Mouse (Mus musculus) ES-E14 (cell line): ENCODE results near the gene Tmem40. TPM values are rescaled to one million over a fixed set of nuclear protein-coding genes. Genes with fewer than 3 reads are reported as not detected.
A peak's percentile ranks its signal among the peaks of the same experiment; 100 is the strongest.

Source experiments
- DNase-seq: peaks from one replicate; pipeline ENCODE4 v3.0.0-alpha.2; 2013; ENCODE audit warnings: low read depth, low spot score
- H3K27ac ChIP-seq: 2 replicates; pipeline ENCODE4 v1.5.1; 2012; ENCODE audit warnings: low read depth, mild to moderate bottlenecking, low read length, moderate library complexity, mixed read lengths; ENCODE audit not compliant: poor library complexity, insufficient read depth, severe bottlenecking
- H3K36me3 ChIP-seq: 2 replicates; pipeline ENCODE4 v1.6.1; 2012; ENCODE audit warnings: mild to moderate bottlenecking, low read length, moderate library complexity, mixed read lengths; ENCODE audit not compliant: control insufficient read depth, poor library complexity, insufficient read depth, severe bottlenecking
- H3K4me1 ChIP-seq, 2 experiments: fragments of 150-350 bp in 1 of 2; sonication (generic) in 1 of 2; 2 replicates each; pipeline ENCODE4 v1.6.1; 2012; ENCODE audit warnings: low read length in 2 of 2, mild to moderate bottlenecking in 1 of 2, mixed read lengths in 1 of 2; ENCODE audit not compliant: control insufficient read depth in 2 of 2, insufficient read depth in 2 of 2, poor library complexity in 1 of 2
- H3K4me3 ChIP-seq, 2 experiments: fragments of 150-350 bp in 1 of 2; sonication (generic) in 1 of 2; 2 replicates each; pipeline ENCODE4 v1.5.1; 2012; ENCODE audit warnings: low read length in 2 of 2, low read depth in 1 of 2, mild to moderate bottlenecking in 1 of 2, mixed read lengths in 1 of 2; ENCODE audit not compliant: insufficient read depth in 1 of 2, poor library complexity in 1 of 2, severe bottlenecking in 1 of 2
- H3K9ac ChIP-seq: 2 replicates; pipeline ENCODE4 v1.6.1; 2012; ENCODE audit warnings: low read depth, mild to moderate bottlenecking, low read length, mixed read lengths; ENCODE audit not compliant: poor library complexity, insufficient read depth, severe bottlenecking
- H3K9me3 ChIP-seq: fragments of 150-350 bp; sonication (generic); 2 replicates; pipeline ENCODE4 v1.6.1; 2012; ENCODE audit warnings: low read depth, mild to moderate bottlenecking, low read length; ENCODE audit not compliant: control insufficient read depth, insufficient read depth
- CHD2 ChIP-seq: IDR thresholded peaks from 2 replicates; pipeline ENCODE4 v1.6.1; 2014; ENCODE audit warnings: mild to moderate bottlenecking, low read depth, low read length, inconsistent platforms
- HCFC1 ChIP-seq: IDR thresholded peaks from 2 replicates; pipeline ENCODE4 v1.6.1; 2012; ENCODE audit warnings: low read length, inconsistent platforms, borderline replicate concordance; ENCODE audit not compliant: insufficient read depth
- MAFK ChIP-seq: IDR thresholded peaks from 2 replicates; pipeline ENCODE4 v1.6.1; 2014; ENCODE audit warnings: mild to moderate bottlenecking, low read depth, low read length, inconsistent platforms; ENCODE audit not compliant: insufficient read depth
- ZC3H11A ChIP-seq: IDR thresholded peaks from 2 replicates; pipeline ENCODE4 v1.6.1; 2012; ENCODE audit warnings: low read depth, mild to moderate bottlenecking, inconsistent platforms, low read length, borderline replicate concordance
- ZNF384 ChIP-seq: IDR thresholded peaks from 2 replicates; pipeline ENCODE4 v1.6.1; 2012; ENCODE audit warnings: low read depth, low read length, inconsistent platforms
- in situ Hi-C, 2 experiments: fragments of 600-800 bp; cut with MboI; formaldehyde crosslinking; loops; one replicate each; pipeline ENCODE4 v1.15.1; 2025; ENCODE audit warnings: low sequenced_read_pairs in 2 of 2, inconsistent platforms in 1 of 2; ENCODE audit not compliant: unreplicated experiment in 2 of 2
- total RNA-seq: library from RNA; depleted of rRNA; stranded (reverse); fragments of 300-350 nt; gene quantifications from 2 replicates; pipeline ENCODE4 v1.2.3, GENCODE M21; 2012

Gene Tmem40
- total RNA-seq, 1 experiment: 21.9 TPM

DNA sequence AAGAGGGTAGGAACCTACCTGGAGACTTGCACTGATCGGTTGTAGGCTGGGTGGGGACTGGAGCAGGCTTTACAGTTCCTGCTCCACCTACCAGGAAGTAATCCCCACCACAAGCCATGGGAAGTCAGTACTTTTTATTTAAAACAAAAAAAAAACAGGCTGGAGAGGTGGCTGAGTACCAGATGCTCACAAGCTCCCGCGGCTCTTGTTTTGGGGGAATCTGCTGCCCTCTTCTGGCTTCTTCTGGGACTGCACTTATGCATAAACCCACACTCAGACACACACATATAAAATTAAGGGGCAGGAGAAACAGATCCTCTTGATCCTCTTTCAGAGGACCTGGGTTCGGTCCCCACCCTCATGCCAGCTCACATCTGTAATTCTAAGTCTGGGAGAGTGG, 27.3 kb downstream of the Tmem40 start:
- no peaks in the 10 kb centered on the region for H3K9me3 ChIP-seq
- in situ Hi-C loops: no loop called here
- DNase-seq: peak; percentile 71
- H3K36me3 ChIP-seq: no peaks in the 10 kb centered on the region
- 0 out of 2 replicates have a peak overlapping the region, but pooled peaks have one; percentile 0 for H3K27ac ChIP-seq
- TF ChIP-seq ZNF384 (peak; percentile 68), CHD2 (no peak), ZC3H11A (0 out of 2 replicates have a peak, but pooled peaks have one; percentile 49), HCFC1 (no peak), MAFK (no peak)
- no peak overlapping the region for H3K9ac ChIP-seq
- H3K4me1 ChIP-seq: peaks cover 0 to 9% of the 10 kb centered on the region in 2 experiments; a peak in 2 of 4 replicates
- no peak overlapping the region for H3K4me3 ChIP-seq

DNA sequence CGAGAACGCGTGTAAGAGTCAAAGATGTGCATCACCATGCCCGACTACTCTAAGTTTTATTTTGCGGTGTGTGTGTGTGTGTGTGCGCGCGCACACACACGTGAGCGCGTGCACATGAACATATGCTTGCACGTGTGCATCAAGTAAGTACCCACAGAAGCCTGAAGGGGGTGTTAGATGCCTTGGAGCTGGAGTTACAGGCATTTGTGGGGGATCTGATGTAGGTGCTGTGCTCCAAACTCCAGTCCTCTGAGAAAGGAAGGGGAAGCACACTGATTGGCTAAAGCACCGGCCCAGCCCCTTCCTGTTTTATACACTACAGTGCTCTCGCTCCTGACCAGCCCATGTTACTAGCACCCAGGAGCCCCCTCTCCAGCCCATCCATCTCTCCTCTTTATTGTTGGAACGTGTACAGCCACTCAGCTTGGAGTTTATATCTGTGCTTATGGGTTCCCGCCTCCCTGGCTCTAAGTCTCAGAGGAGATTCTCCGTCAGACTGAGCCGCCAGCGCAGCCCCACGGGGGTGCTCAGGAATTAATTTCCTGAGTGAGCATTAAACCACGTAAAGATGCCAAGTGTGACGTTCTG, 29.8 kb downstream of the Tmem40 start:
- Histone ChIP-seq H3K4me3 (peak overlapping the region; percentile 34 to 39), H3K9ac (peak overlapping the region; percentile 62; the same call in 1 of the 2 replicates), H3K9me3 (no peaks in the 10 kb centered on the region), H3K36me3 (no peaks in the 10 kb centered on the region), H3K4me1 (peaks cover 0 to 11% of the 10 kb centered on the region in 2 experiments; a peak in 1 of 4 replicates), H3K27ac (peak overlapping the region; percentile 58; the same call in 1 of the 2 replicates)
- no peak for TF ChIP-seq CHD2
- TF ChIP-seq MAFK: no peak
- TF ChIP-seq HCFC1: no peak
- TF ChIP-seq ZNF384: no peak
- no peak for TF ChIP-seq ZC3H11A
- in situ Hi-C loops: no loop called here
- no peak for DNase-seq

DNA sequence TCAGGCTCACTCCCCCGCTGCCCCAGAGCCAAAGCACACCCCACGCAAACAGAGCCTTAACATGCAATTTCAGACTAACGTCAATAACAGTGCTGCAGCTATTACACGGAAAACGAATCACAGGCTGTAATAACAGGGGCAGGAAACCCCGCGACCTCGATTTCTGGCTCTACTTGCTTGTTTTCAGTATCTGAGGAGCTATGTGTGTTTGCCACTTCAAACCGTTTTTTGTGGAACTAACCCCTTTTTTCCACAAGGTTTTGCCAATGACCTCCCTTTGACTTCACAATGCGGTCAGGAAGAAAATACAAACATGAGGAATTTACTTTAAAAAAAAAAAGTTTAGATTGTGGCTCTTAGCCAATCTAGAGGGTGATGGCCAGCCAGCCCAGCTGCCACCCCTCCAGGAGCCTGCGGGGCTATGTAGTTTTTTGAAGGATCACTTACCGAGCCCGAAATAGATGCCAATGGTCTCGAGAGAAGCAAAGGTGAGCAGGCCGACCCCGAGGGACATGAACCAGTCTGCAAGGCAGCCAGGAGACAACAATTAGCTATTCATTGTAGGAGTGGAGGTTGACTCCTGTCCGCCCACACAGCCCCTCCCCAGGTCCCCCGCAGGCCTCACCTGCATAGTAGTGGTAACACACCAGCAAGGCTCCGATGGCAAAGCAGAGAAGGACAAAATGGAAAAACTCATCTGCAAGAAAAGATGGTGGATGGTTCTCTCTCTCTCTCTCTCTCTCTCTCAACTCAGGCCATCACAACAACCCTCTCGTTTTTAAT, 31.5 kb downstream of the Tmem40 start:
- H3K4me1 ChIP-seq: peaks cover 0 to 11% of the 10 kb centered on the region in 2 experiments; a peak in 1 of 4 replicates
- peak overlapping the region; percentile 85 for H3K27ac ChIP-seq
- no peaks in the 10 kb centered on the region for H3K36me3 ChIP-seq
- in situ Hi-C loops: no loop called here
- H3K9me3 ChIP-seq: no peaks in the 10 kb centered on the region
- DNase-seq: no peak
- TF ChIP-seq MAFK (no peak), ZC3H11A (no peak), ZNF384 (no peak), CHD2 (no peak), HCFC1 (no peak)
- peak overlapping the region; percentile 66 for H3K9ac ChIP-seq
- H3K4me3 ChIP-seq: peak overlapping the region; percentile 44 to 60

DNA sequence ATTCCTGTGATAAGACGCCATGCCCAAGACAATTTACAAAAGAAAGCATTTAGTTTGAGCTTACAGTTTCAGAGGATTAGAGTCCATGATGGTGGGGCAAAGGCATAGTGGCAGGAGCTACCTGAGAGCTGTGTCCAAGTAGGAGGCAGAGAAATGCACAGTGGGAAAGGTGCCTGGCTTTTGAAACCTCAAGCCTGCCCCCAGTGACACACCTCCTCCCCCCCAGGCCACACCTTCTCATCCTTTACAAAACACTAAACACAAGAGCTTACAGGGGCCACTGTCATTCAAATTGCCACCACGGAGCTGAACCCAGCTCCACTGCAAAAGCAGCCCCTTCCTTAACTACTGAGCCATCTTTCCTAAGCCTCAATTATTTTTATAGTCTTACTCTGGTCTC, 34.6 kb downstream of the Tmem40 start:
- Histone ChIP-seq H3K4me1 (peaks cover 0 to 11% of the 10 kb centered on the region in 2 experiments; a peak in 1 of 4 replicates), H3K4me3 (no peak overlapping the region), H3K27ac (no peak overlapping the region), H3K36me3 (no peaks in the 10 kb centered on the region), H3K9ac (no peak overlapping the region), H3K9me3 (no peaks in the 10 kb centered on the region)
- in situ Hi-C loops: no loop called here
- TF ChIP-seq MAFK (no peak), ZC3H11A (no peak), ZNF384 (no peak), CHD2 (no peak), HCFC1 (no peak)
- peak; percentile 58 for DNase-seq
